Mouse (Mus musculus) G1E (cell line): ENCODE measurements at regions not wholly inside any gene's neighbourhood (a gene's known extent, or its start where the extent isn't known, plus 50 kb on each side); places are given as distances from the start of the nearest gene placed in this dataset.

Source experiments
- CTCF ChIP-seq: IDR thresholded peaks from 2 replicates; pipeline ENCODE4 v1.5.1; 2012; ENCODE audit warnings: low read depth, low read length, inconsistent platforms, mixed read lengths
- GATA1 ChIP-seq: IDR thresholded peaks from 2 replicates; pipeline ENCODE4 v1.6.1; 2012; ENCODE audit warnings: borderline replicate concordance, low read length, inconsistent platforms, mixed read lengths
- TAL1 ChIP-seq: conservative IDR thresholded peaks from 2 replicates; pipeline ENCODE4 v1.6.1; 2012; ENCODE audit warnings: low read depth, low read length, inconsistent platforms, mixed read lengths

DNA sequence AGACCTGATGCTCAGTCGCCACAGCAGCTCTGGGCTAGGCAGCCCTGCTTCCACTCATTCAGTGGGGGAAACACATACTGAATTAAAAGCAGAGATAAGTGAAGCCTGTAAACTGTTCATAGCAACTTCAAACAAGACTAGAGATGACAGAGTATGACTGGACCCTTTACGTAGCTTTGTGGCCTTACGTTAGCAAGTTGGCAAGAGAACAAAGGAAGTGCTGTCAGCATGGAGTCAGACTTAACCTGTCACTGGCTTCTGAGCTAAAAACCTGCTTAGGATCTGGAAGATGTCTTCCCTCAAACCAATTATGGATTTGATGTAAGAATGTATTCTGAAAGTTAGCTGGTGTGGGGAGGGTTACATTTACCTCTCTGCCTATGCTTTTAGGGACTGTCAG is 421.3 kb downstream of the Ttll7 start:
- TF ChIP-seq CTCF (no peak), TAL1 (no peak), GATA1 (no peak)
